Mouse (Mus musculus) heart, embryonic 16.5 days (tissue): Measurements from ENCODE around the gene Il31. TPM values are rescaled to one million over a fixed set of nuclear protein-coding genes. Genes with fewer than 3 reads are reported as not detected.

Experiments used
- ATAC-seq: fragments of 200-750 bp; cut with Nextera tagmentation; replicated peaks from 2 replicates; pipeline ENCODE4 v1.8.0; 2017; ENCODE audit warnings: moderate number of reproducible peaks; ENCODE audit not compliant: insufficient read depth, low FRiP score; ENCODE audit errors: extremely low read depth
- H3K27ac ChIP-seq: fragments of 300-500 bp; sonication (generic); 2 replicates; pipeline ENCODE4 v1.5.1; 2014; ENCODE audit warnings: mild to moderate bottlenecking, low read length, control low read depth, moderate library complexity
- H3K27me3 ChIP-seq: fragments of 300-500 bp; sonication (generic); 2 replicates; pipeline ENCODE4 v1.6.1; 2014; ENCODE audit warnings: low read length, mixed read lengths; ENCODE audit not compliant: control insufficient read depth, insufficient read depth
- H3K36me3 ChIP-seq: fragments of 300-500 bp; sonication (generic); 2 replicates; pipeline ENCODE4 v1.6.1; 2014; ENCODE audit not compliant: control insufficient read depth, insufficient read depth
- H3K4me1 ChIP-seq: fragments of 300-500 bp; sonication (generic); 2 replicates; pipeline ENCODE4 v1.6.1; 2014; ENCODE audit warnings: low read length, mixed read lengths; ENCODE audit not compliant: control insufficient read depth, insufficient read depth
- H3K4me2 ChIP-seq: fragments of 300-500 bp; sonication (generic); 2 replicates; pipeline ENCODE4 v1.6.1; 2014; ENCODE audit warnings: low read depth, mild to moderate bottlenecking, control low read depth, low read length
- H3K4me3 ChIP-seq: fragments of 300-500 bp; sonication (generic); 2 replicates; pipeline ENCODE4 v1.5.1; 2014; ENCODE audit warnings: mild to moderate bottlenecking, control low read depth, low read length
- H3K9ac ChIP-seq: fragments of 300-500 bp; sonication (generic); 2 replicates; pipeline ENCODE4 v1.6.1; 2014; ENCODE audit warnings: low read length, control low read depth
- H3K9me3 ChIP-seq: fragments of 300-500 bp; sonication (generic); replicated peaks from 2 replicates; pipeline ENCODE4 v1.6.1; 2016; ENCODE audit warnings: low read length; ENCODE audit not compliant: control insufficient read depth
- WGBS: fragments of 180-500 bp; shearing (Covaris S2); extraction: QIAGEN DNeasy Blood & Tissue Kit; methylation state at CpG from one replicate; pipeline ENCODE4 v1.1.7; 2014; 5-methylcytosine and 5-hydroxymethylcytosine counted together
- polyA plus RNA-seq: library from polyadenylated mRNA; unstranded; fragments of >200 nt; fragmentation: Nextera tagmentation; extraction: Ambion mirVana; gene quantifications from 2 replicates; pipeline ENCODE4 v1.2.1, GENCODE M21; 2015

Il31 gene
- polyA plus RNA-seq, 1 experiment from 2014 or later, result not detected

GRCm38 (mm10) chr5:123501973-123502372 lies 12.7 kb upstream of the Il31 start:
- no peak for ATAC-seq
- H3K9me3 ChIP-seq, result no peaks in the 10 kb centered on the region
- 54% methylated on average over 4 of the region's 4 CpGs for WGBS
- peaks cover 5% of the 10 kb centered on the region for H3K27me3 ChIP-seq
- no peaks in the 10 kb centered on the region for H3K36me3 ChIP-seq
- no peak overlapping the region for H3K4me3 ChIP-seq
- no peak overlapping the region for H3K27ac ChIP-seq
- no peak overlapping the region for H3K9ac ChIP-seq
- H3K4me2 ChIP-seq, result no peak overlapping the region
- peaks cover 12% of the 10 kb centered on the region for H3K4me1 ChIP-seq

- Histone ChIP-seq H3K4me2 (no peak overlapping the region), H3K4me3 (no peak overlapping the region), H3K9ac (no peak overlapping the region), H3K4me1 (peaks cover 12% of the 10 kb centered on the region), H3K36me3 (no peaks in the 10 kb centered on the region), H3K9me3 (no peaks in the 10 kb centered on the region), H3K27ac (no peak overlapping the region), H3K27me3 (peaks cover 3% of the 10 kb centered on the region; the same call in 1 of the 2 replicates)
- 40% methylated on average over 4 of the region's 4 CpGs for WGBS
- no peak for ATAC-seq
Observed at GRCm38 (mm10) chr5:123499717-123500116, 10.4 kb upstream of the Il31 start.

GRCm38 (mm10) chr5:123489935-123490334 lies 646 bp upstream of the Il31 start:
- no peaks in the 10 kb centered on the region; the same call in 1 of the 2 replicates for H3K27me3 ChIP-seq
- H3K4me3 ChIP-seq, result no peak overlapping the region
- no peaks in the 10 kb centered on the region for H3K36me3 ChIP-seq
- no peak overlapping the region for H3K4me2 ChIP-seq
- H3K4me1 ChIP-seq, result peaks cover 5% of the 10 kb centered on the region; the same call in 1 of the 2 replicates
- H3K27ac ChIP-seq, result no peak overlapping the region
- no peaks in the 10 kb centered on the region for H3K9me3 ChIP-seq
- no peak overlapping the region for H3K9ac ChIP-seq
- no peak; the same call in 1 of the 2 replicates for ATAC-seq
- WGBS, result 62% methylated on average over 9 of the region's 9 CpGs

- H3K4me2 ChIP-seq, result no peak overlapping the region
- no peak overlapping the region for H3K9ac ChIP-seq
- no peak for ATAC-seq
- no peaks in the 10 kb centered on the region for H3K36me3 ChIP-seq
- 72% methylated on average over 11 of the region's 11 CpGs for WGBS
- no peaks in the 10 kb centered on the region for H3K9me3 ChIP-seq
- H3K27me3 ChIP-seq, result no peaks in the 10 kb centered on the region; the same call in 1 of the 2 replicates
- no peak overlapping the region for H3K4me3 ChIP-seq
- H3K27ac ChIP-seq, result no peak overlapping the region
- peaks cover 5% of the 10 kb centered on the region; the same call in 1 of the 2 replicates for H3K4me1 ChIP-seq
Observed at GRCm38 (mm10) chr5:123487659-123488395, 1.5 kb downstream of the Il31 start.

GRCm38 (mm10) chr5:123473817-123474216 lies 15.5 kb downstream of the Il31 start:
- H3K36me3 ChIP-seq, result no peaks in the 10 kb centered on the region
- H3K27ac ChIP-seq, result no peak overlapping the region
- no peaks in the 10 kb centered on the region for H3K9me3 ChIP-seq
- H3K27me3 ChIP-seq, result no peaks in the 10 kb centered on the region
- H3K4me1 ChIP-seq, result peaks cover 7% of the 10 kb centered on the region; the same call in 1 of the 2 replicates
- ATAC-seq, result no peak
- H3K4me3 ChIP-seq, result no peak overlapping the region
- WGBS, result 82% methylated on average over 5 of the region's 5 CpGs
- no peak overlapping the region for H3K9ac ChIP-seq
- no peak overlapping the region for H3K4me2 ChIP-seq

- Histone ChIP-seq H3K9me3 (no peaks in the 10 kb centered on the region), H3K4me2 (peak overlapping the region; percentile 56), H3K9ac (peak overlapping the region; percentile 46; the same call in 1 of the 2 replicates), H3K36me3 (no peaks in the 10 kb centered on the region), H3K4me3 (peak overlapping the region; percentile 40), H3K27ac (0 out of 2 replicates have a peak overlapping the region, but pooled peaks have one; percentile 29), H3K4me1 (peaks cover 7% of the 10 kb centered on the region; the same call in 1 of the 2 replicates), H3K27me3 (no peaks in the 10 kb centered on the region)
- ATAC-seq, result no peak
- 10% methylated on average over 10 of the region's 10 CpGs for WGBS
Observed at GRCm38 (mm10) chr5:123470784-123471400, 18.4 kb downstream of the Il31 start.

- H3K4me3 ChIP-seq, result no peak overlapping the region
- H3K4me2 ChIP-seq, result no peak overlapping the region
- no peaks in the 10 kb centered on the region for H3K27me3 ChIP-seq
- no peak for ATAC-seq
- H3K9ac ChIP-seq, result no peak overlapping the region
- no peaks in the 10 kb centered on the region for H3K36me3 ChIP-seq
- 98% methylated on average over 1 of the region's 1 CpGs for WGBS
- no peak overlapping the region for H3K27ac ChIP-seq
- H3K9me3 ChIP-seq, result no peaks in the 10 kb centered on the region
- no peaks in the 10 kb centered on the region for H3K4me1 ChIP-seq
Observed at GRCm38 (mm10) chr5:123464638-123465037, 24.7 kb downstream of the Il31 start.

GRCm38 (mm10) chr5:123461420-123461819 lies 27.9 kb downstream of the Il31 start:
- no peak for ATAC-seq
- no peak overlapping the region for H3K9ac ChIP-seq
- no peak overlapping the region for H3K27ac ChIP-seq
- no peaks in the 10 kb centered on the region for H3K36me3 ChIP-seq
- no peak overlapping the region for H3K4me2 ChIP-seq
- 46% methylated on average over 5 of the region's 5 CpGs for WGBS
- H3K4me1 ChIP-seq, result no peaks in the 10 kb centered on the region
- H3K4me3 ChIP-seq, result no peak overlapping the region
- H3K9me3 ChIP-seq, result no peaks in the 10 kb centered on the region
- H3K27me3 ChIP-seq, result no peaks in the 10 kb centered on the region

- H3K9me3 ChIP-seq, result no peaks in the 10 kb centered on the region
- no peak overlapping the region for H3K27ac ChIP-seq
- H3K4me1 ChIP-seq, result no peaks in the 10 kb centered on the region
- H3K4me2 ChIP-seq, result no peak overlapping the region
- no peak overlapping the region for H3K9ac ChIP-seq
- WGBS, result 90% methylated on average over 7 of the region's 7 CpGs
- ATAC-seq, result no peak
- H3K4me3 ChIP-seq, result no peak overlapping the region
- H3K27me3 ChIP-seq, result no peaks in the 10 kb centered on the region
- H3K36me3 ChIP-seq, result peaks cover 47% of the 10 kb centered on the region
Observed at GRCm38 (mm10) chr5:123451886-123452285, 37.4 kb downstream of the Il31 start.
